Mouse (Mus musculus) mature B cell (primary cell): ENCODE measurements around the gene Ttc29.

Experiments used
- in situ Hi-C: fragments of 300-500 bp; cut with MboI; formaldehyde crosslinking; loops from 2 replicates; pipeline ENCODE4 v1.14.3; 2019

The Ttc29 gene

GRCm38 (mm10) chr8:78278598-78278997 lies 65.5 kb downstream of the Ttc29 start:
- in situ Hi-C loops = no loop called here

- in situ Hi-C loops = no loop called here
Observed at GRCm38 (mm10) chr8:78284805-78285204, 71.7 kb downstream of the Ttc29 start.

GRCm38 (mm10) chr8:78285366-78285765 lies 72.3 kb downstream of the Ttc29 start:
- in situ Hi-C loops = no loop called here

GRCm38 (mm10) chr8:78289374-78289971 lies 76.4 kb downstream of the Ttc29 start:
- in situ Hi-C loops = no loop called here

- in situ Hi-C loops = no loop called here
Observed at GRCm38 (mm10) chr8:78290274-78290673, 77.2 kb downstream of the Ttc29 start.

- in situ Hi-C loops = no loop called here
Observed at GRCm38 (mm10) chr8:78295494-78295893, 82.4 kb downstream of the Ttc29 start.

- in situ Hi-C loops = no loop called here
Observed at GRCm38 (mm10) chr8:78303579-78303978, 90.5 kb downstream of the Ttc29 start.

- in situ Hi-C loops = no loop called here
Observed at GRCm38 (mm10) chr8:78306604-78307003, 93.5 kb downstream of the Ttc29 start.

- in situ Hi-C loops = no loop called here
Observed at GRCm38 (mm10) chr8:78307131-78307530, 94.0 kb downstream of the Ttc29 start.

GRCm38 (mm10) chr8:78309539-78309938 lies 96.4 kb downstream of the Ttc29 start:
- in situ Hi-C loops = no loop called here

GRCm38 (mm10) chr8:78315576-78315975 lies 102.5 kb downstream of the Ttc29 start:
- in situ Hi-C loops = no loop called here

GRCm38 (mm10) chr8:78317666-78318065 lies 104.6 kb downstream of the Ttc29 start:
- in situ Hi-C loops = no loop called here

- in situ Hi-C loops = no loop called here
Observed at GRCm38 (mm10) chr8:78323391-78323790, 110.3 kb downstream of the Ttc29 start.

GRCm38 (mm10) chr8:78340689-78341529 lies 127.8 kb downstream of the Ttc29 start:
- in situ Hi-C loops = no loop called here

GRCm38 (mm10) chr8:78342151-78342550 lies 129.1 kb downstream of the Ttc29 start:
- in situ Hi-C loops = no loop called here

- in situ Hi-C loops = no loop called here
Observed at GRCm38 (mm10) chr8:78344006-78344405, 130.9 kb downstream of the Ttc29 start.

GRCm38 (mm10) chr8:78345705-78346104 lies 132.6 kb downstream of the Ttc29 start:
- in situ Hi-C loops = no loop called here

- in situ Hi-C loops = no loop called here
Observed at GRCm38 (mm10) chr8:78346131-78346621, 133.1 kb downstream of the Ttc29 start.

- in situ Hi-C loops = no loop called here
Observed at GRCm38 (mm10) chr8:78353902-78354301, 140.8 kb downstream of the Ttc29 start.

GRCm38 (mm10) chr8:78354801-78355200 lies 141.7 kb downstream of the Ttc29 start:
- in situ Hi-C loops = no loop called here

GRCm38 (mm10) chr8:78390756-78391155 lies 177.7 kb downstream of the Ttc29 start:
- in situ Hi-C loops = no loop called here

- in situ Hi-C loops = no loop called here
Observed at GRCm38 (mm10) chr8:78419272-78419671, 206.2 kb downstream of the Ttc29 start.

- in situ Hi-C loops = no loop called here
Observed at GRCm38 (mm10) chr8:78420101-78420503, 207.0 kb downstream of the Ttc29 start.
